Mouse (Mus musculus): Measurements from ENCODE around the gene Fah.

Fah gene

DNA sequence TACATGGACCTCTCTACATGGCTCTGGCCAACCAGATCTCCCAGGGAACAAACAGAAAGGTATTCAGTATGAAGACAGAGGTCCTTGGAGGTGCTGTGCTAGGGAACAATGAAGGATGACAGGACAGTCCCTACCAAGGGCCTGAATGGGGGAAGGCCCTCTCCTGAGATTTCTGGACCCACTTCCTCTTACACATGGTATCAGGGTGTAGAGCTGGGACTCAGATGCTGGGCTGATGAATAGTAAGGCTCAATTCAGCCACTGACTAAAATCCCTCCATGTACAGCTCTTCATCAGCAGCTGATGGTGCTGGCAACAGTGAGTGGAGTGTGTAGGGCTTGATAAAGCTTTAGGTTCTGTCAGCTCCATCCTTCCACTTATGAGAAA is 11.6 kb downstream of the Fah start:
- no peak for DNase-seq (ENCODE audit: low read depth, low spot score)

DNA sequence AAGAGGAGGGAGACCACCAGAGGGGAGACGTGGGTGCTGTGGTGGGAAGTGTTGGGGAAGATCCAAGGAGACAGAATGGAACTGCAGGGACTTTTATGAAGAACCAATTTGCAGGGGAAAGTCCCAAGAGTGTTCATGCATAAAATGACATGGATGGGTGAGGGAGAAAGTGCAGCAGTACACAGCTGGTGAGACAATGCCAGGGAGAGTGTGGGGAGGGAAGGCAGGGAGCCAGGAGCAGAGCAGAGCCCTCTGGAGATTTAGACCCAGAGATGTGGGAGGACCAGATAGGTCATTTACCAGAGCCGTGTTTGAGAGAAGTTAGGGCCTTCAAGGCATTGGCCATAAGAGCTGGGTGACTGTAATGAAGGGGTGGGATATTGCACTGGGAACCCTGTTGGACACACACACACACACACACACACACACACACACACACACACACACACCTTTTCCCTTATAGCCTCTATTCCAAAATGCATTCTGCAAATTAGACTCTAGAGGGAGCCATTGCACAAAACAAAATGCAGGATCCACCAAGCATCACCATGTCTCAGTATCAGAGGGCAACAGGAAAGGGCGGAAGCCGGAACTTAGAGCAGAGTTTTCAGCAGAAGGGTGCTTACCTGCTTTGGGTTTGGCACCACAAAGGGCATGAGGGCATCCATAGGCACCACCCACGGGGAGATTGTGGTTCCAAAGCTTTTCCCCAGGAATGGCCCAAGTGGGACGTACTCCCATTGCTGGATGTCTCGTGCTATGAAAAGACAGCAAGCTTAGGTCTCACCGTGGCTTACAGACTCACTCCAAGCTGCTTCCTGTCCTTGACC is 12.2 kb downstream of the Fah start:
- DNase-seq (ENCODE audit: low read depth, low spot score) = peak; percentile 73

DNA sequence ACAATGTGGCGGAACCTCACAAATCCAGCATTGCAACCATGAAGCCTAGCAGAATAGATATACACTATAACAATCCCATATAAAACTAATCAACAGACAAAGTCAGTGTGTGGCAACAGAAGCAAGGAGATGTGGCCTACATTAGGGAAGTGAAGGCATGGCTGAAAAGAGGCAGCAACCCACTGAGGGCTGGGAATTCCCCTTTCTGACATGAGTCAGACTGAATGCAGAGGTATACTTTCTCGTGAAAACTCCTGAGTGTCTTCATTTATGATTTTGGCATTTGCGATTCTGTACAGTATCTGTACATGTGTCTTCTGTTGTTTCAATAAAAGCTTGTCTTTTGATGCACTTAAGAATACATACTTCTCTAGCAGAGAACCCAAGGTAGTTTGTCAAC is 15.2 kb downstream of the Fah start:
- DNase-seq (ENCODE audit: low read depth, low spot score) = no peak

DNA sequence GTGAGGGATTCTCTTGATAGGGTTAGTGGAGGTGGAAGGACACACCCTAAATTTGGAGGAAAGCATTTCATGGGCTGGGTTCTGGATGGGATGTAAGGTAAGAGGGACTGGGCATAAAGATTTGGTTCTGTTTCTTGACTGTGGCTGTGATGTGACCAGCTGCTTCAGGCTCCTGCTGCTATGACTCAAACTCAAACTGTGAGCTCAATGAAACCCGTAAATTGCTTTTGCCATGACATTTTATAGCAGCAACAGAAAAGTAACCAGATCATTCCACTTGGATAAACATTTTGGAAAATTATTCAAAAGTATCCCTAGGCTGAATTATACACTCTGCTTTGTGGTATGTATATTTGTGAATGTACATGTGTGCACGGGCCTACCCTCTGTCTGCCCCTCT is 15.9 kb downstream of the Fah start:
- DNase-seq (ENCODE audit: low read depth, low spot score) = no peak

DNA sequence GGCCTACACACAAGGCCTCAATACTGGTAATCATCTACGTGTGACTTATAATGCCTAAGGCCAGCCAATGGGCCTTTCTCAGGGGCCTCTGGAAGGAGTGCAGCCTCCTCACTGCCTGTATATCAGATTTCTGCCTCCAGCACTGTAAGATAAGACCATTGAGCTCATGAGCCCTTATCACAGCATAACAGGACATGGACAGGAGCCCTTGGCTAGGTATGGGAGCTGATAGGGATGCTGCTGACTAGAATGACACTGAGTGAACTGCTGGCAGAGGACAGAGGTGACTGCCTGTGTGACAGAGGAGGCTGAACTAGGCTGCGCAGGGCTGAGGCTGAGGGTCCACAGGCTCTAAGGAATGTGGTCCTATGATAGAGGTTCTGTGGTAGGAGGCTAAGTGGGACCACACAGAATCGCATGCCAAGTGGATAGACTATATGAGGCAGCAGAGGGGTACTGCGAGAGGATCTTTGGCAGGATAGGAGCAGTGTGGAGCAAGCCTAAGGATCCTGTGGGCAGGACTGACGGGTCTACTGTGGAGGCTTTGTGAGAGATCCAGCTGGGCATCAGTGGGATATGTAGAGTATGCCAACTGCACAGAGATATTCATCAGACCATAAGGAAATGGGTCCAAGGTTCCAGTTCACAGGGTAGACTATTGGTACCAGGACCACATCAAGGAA is 19.3 kb downstream of the Fah start:
- no peak for DNase-seq (ENCODE audit: low read depth, low spot score)

DNA sequence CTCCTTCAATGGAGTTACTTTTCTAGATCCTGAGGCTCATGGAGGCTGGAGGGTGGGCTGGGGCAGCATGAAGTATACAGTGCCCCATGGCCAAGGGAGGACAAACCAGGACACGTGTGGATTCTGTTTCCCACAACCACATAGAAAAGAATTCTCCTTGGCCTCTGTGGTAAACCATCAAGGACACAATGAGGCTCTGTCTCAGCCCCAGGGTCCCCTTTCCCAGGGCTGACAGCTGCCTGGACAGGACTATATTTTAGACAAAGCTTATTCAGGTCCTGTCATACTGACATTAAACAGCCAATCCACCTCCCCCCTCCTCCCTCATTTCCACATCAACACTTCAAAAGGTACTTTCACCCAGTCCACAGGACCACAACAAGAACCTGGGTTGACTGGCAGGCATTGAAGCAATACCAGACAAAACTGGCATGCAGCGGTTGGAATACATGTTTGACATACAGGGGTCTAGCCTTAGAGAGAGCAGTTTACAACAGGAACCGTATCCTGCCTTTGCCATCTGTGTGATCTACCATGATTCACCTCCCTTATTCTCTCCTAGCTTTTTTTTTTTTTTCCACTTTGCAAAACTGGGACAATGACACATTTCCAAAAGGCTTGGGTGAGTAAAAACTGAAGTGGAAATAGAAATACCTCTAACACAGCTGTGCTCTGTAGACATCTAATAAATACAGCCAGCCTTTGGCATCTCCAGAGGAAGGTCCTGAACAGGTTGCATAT is 20.0 kb downstream of the Fah start:
- no peak for DNase-seq (ENCODE audit: low read depth, low spot score)

DNA sequence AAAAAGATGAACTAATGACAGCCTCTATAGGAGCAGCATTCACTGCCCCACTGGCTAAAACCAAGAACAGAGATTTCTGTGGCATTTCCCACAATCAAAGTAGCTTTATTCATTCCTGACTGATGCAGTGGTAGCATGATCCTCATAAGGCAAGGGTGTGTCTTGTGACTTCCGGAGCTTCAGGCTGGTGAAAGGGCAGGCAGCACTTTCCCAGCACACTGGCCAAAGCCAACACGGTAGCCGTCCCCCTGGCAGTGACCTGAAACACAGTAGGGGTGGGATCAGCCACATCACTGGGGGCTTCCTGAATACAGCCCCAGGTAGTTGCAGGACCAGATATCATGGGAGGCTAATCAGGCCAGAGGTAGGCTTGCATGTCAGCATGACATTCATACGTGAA is 21.4 kb downstream of the Fah start:
- DNase-seq (ENCODE audit: low read depth, low spot score) = no peak

DNA sequence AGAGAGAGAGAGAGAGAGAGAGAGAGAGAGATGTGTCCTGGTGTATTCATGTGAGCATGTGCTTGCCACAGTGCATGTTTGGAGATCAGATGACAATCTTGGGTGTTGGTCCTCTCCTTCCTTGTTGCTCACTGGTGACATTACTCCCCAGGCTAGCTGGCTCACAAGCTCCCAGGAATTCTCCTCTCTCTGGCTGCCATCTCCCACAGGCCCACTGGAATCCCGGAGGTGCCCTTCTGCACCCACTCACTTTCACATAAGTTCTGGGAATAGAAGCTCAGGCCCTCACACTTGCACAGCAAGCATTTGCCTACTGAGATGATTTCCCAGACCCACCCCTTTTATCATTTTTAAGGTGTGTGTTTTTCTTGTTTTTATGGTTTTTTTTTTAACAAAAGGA is 26.8 kb downstream of the Fah start:
- no peak for DNase-seq (ENCODE audit: low read depth, low spot score)

DNA sequence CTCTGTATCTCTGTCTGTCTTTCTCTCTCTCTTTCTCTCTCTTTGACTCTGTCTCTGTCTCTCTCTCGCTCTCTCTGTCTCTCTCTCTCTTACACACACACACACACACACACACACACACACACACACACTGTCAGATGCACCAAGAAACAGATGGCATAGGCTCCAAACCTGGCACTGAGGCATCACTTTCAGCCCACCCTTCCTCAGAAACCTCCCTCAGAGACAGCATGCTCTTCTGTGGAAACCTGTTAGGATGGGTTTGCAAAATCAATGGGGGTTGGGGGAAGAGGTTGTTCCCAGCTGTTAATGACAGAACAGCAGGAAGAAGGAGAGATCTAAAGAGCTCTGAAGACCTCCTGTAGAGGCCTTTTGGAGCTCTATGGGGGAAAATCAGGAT is 27.7 kb downstream of the Fah start:
- peak; percentile 40 for DNase-seq (ENCODE audit: low read depth, low spot score)

DNA sequence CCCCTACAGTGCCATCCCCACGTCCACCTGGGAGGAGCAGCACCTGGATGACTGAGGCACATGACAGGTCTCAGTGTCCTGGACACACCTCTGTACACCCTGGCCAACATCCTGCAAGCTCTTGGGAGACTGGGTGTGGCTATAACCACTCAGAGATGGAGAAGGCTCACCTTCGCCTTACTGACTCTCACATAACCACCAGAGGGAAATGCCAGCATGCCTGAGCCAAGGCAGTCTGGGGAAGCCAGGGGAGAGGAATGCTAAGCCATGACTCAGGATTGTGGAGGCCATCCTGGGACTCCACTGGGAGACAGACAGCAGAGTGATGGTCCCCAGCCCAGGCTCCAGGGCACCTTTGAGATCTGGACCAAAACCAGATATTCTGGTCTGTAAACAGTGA is 29.5 kb downstream of the Fah start:
- DNase-seq (ENCODE audit: low read depth, low spot score) = no peak

DNA sequence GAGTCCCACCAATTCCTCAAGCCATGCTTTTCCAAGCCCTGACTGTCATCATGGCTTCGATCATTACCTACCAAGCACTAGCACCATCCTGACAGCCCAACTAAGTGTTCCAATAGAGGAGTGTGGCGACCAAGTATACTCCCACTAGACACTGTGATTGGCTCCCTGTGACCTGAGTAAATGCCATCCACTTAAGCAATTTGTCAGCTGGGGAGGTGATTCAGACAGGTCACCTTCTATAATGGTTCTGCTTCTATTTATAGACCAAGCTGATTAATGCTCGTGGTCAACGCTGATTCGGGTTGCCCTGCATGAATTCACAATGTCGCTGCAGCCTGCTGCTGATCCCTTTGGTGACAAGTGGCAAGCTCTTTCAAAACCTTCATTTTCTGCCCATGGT is 40.3 kb downstream of the Fah start:
- no peak for DNase-seq (ENCODE audit: low read depth, low spot score)

DNA sequence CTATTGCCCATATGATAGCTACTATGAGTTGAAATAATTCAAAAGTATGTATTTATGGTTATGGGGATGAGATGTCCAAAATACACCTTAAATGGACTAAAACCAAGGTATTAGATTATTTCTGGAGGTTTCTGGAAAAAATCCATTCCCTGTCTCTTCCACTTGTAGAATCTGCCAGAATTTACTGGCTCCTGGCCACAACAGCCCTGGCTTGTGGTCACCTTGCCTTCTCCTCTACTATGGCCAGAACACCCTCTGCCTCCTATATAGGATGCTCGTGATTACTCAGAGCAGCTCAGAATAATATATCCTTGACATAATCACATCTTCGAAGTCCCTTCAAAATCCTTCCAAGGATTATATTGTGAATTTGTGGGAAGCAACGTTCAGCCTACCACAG is 42.3 kb downstream of the Fah start:
- DNase-seq (ENCODE audit: low read depth, low spot score) = no peak

DNA sequence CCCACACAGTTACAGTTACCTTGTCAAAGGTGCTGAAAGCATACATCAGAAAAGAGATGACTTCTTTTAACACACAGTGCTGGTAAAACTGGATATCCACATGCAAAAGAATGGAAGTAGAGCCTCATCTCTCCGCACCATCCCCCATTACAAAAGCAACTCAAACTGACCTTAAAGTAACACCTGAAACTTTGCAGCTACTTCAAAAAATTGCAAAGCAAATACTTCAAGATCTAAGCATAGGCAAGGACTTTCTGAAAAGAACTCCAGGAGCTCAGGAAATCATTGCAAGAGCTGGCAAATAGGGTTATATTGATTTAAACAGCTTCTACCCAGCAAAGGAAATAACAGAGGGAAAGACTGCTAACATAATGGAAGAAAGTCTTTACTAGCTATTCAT is 46.0 kb downstream of the Fah start:
- DNase-seq (ENCODE audit: low read depth, low spot score) = no peak

DNA sequence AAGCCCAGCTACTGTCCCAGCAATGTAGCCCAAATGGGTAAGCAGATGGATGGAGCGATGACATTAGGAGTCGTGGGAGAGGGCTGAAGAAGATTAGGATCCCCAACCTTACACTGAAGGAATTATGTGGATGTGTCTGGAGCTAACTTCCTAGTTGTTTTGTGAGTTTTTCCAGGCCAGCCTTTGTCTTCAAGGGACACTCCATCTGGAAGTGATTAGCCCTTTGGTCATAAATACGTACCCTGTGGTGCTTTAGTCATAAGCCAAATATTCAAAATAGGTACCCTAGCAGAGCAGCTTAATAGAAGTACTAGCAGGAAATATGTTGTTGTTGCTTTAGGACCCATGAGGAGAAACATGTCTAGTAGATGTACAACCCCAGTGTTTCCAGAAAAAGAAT is 49.2 kb downstream of the Fah start:
- DNase-seq (ENCODE audit: low read depth, low spot score) = no peak

DNA sequence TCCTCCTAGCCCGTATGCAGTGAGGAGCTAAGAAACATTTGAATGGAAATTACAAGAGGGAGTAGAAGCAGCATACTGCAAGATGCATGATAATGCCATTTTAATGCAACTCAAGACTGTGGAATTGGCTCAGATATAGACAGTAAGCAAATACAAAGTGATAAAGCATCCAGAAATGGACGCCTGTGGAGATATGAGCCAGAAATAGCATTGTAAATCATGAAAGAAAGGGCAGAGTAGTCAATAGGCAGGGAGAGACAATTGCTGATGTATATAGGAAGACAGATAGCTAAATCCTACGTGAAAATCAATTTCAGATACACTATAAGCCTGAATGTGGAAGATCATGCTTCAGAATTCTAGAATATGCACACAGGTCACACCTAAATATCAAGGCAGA is 51.2 kb downstream of the Fah start:
- no peak for DNase-seq (ENCODE audit: low read depth, low spot score)

DNA sequence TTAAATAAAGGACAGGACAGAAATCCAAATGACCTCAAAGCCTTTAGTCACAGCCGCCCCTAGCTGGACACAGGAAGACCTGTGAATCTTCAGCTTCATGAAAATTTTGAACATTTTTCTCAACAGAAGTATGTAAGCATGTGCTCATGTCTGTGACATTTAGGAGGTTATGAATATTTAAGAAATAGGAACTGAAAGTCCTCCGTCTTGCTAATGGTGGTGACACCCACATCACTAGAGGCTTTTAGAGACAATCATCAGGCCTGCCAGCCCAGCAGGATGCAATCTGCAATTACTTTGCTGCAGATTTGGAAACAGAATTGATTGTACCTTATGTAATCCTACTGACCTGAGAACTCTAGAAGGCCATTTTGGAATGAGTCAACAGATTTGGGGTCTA is 55.0 kb downstream of the Fah start:
- no peak for DNase-seq (ENCODE audit: low read depth, low spot score)

DNA sequence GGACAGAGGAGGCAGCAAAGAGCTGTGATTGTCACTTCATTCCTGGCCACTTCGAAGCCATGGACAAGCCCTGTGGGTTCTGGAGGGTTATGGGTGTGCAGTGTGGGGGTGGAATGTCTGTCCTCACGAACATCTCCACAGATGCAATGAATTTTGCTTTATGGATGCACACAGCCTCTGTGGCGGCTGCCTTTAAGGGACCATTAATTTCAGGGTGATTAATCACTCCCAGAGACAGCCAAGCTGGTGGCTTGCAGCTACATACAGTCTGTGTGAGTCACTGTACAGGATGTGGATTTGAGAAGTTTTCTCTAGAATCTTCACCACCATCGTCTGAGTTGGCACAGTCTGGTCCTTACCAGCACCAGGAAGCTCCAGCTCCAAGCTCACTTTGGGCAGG is 59.9 kb downstream of the Fah start:
- DNase-seq (ENCODE audit: low read depth, low spot score) = no peak

DNA sequence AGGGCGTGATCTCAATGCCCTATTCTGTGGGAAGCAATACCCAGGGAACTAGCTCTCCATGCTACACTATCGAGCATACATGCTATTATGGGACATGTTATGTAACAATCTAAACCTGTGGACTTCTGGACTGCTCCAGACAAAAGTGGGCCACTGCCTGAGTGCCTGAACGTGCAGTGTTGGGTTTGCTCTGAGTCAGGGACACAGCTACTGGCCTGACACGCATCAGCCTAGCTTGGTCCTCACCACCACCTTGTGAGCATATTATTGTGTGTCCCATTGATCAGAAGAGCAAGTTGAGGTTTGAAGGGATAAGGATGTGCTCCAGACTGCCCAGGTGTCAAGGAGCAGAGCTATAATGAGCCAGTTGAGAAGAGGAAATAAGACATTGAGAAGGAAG is 61.6 kb downstream of the Fah start:
- no peak for DNase-seq (ENCODE audit: low read depth, low spot score)
